Mouse (Mus musculus) liver, postnatal 0 days (tissue): ENCODE results near the gene Havcr2.
A peak's percentile ranks its signal among the peaks of the same experiment; 100 is the strongest.

ENCODE experiments used
- CTCF ChIP-seq: sonication (generic); IDR thresholded peaks from 2 replicates; pipeline ENCODE4 v1.5.1; 2016; ENCODE audit warnings: antibody characterized with exemption, low read depth
- EP300 ChIP-seq: IDR thresholded peaks from 2 replicates; pipeline ENCODE4 v1.6.1; 2016; ENCODE audit warnings: antibody characterized with exemption, low read depth, mild to moderate bottlenecking

GRCm38 (mm10) chr11:46431129-46431528, 23.6 kb upstream of the Havcr2 start:
- peak; percentile 96 for TF ChIP-seq CTCF
- TF ChIP-seq EP300: no peak
